ENCODE assay signal across 33 mouse cellular contexts in genomic region chr7:129274726-129275125, GRCm38 (mm10). TPM values are rescaled to one million over a fixed set of nuclear protein-coding genes. Genes with fewer than 3 reads are reported as not detected.
"Had no signal": no experiment of that assay in that cellular context is flagged by ENCODE, and none has a peak within 500 bp of the region (broad histone marks: within the 10 kb centered on the region; RNA-seq: fewer than 3 reads in every experiment).

No protein-coding gene starts in this region.

- H3K36me3 ChIP-seq: embryonic facial prominence, embryonic 10.5 days; embryonic facial prominence, embryonic 12.5 days; embryonic facial prominence, embryonic 13.5 days; embryonic facial prominence, embryonic 15.5 days; forebrain, embryonic 10.5 days; forebrain, embryonic 12.5 days; forebrain, embryonic 15.5 days had no signal

- H3K27me3 ChIP-seq: embryonic facial prominence, embryonic 12.5 days; embryonic facial prominence, embryonic 13.5 days; embryonic facial prominence, embryonic 15.5 days; forebrain, embryonic 12.5 days; forebrain, embryonic 13.5 days; forebrain, embryonic 15.5 days had no signal

- H3K4me3 ChIP-seq: embryonic facial prominence, embryonic 10.5 days; embryonic facial prominence, embryonic 12.5 days; embryonic facial prominence, embryonic 13.5 days; embryonic facial prominence, embryonic 15.5 days; erythroblast, embryonic 14.5 days; forebrain, embryonic 10.5 days; forebrain, embryonic 12.5 days; forebrain, embryonic 13.5 days; forebrain, embryonic 15.5 days; gastrocnemius, adult 2 months; heart, adult 2 months had no signal

- H3K9me3 ChIP-seq: embryonic facial prominence, embryonic 10.5 days; embryonic facial prominence, embryonic 12.5 days; embryonic facial prominence, embryonic 13.5 days; embryonic facial prominence, embryonic 15.5 days; forebrain, embryonic 10.5 days; forebrain, embryonic 12.5 days; forebrain, embryonic 13.5 days; forebrain, embryonic 15.5 days had no signal

- H3K9ac ChIP-seq: embryonic facial prominence, embryonic 12.5 days; embryonic facial prominence, embryonic 13.5 days; embryonic facial prominence, embryonic 15.5 days; forebrain, embryonic 12.5 days; forebrain, embryonic 13.5 days; forebrain, embryonic 15.5 days; forebrain, postnatal 0 days had no signal

- H3K27ac ChIP-seq: embryonic facial prominence, embryonic 10.5 days; embryonic facial prominence, embryonic 12.5 days; embryonic facial prominence, embryonic 13.5 days; embryonic facial prominence, embryonic 15.5 days; forebrain, embryonic 10.5 days; forebrain, embryonic 12.5 days; forebrain, embryonic 13.5 days; forebrain, embryonic 15.5 days; gastrocnemius, adult 2 months; heart, adult 2 months had no signal

- H3K4me2 ChIP-seq: embryonic facial prominence, embryonic 12.5 days; embryonic facial prominence, embryonic 13.5 days; embryonic facial prominence, embryonic 15.5 days; forebrain, embryonic 12.5 days; forebrain, embryonic 13.5 days; forebrain, embryonic 15.5 days had no signal

- ATAC-seq: forebrain, embryonic 13.5 days; forebrain, embryonic 14.5 days; forebrain, embryonic 15.5 days; forebrain, embryonic 16.5 days; forebrain, postnatal 0 days had no signal

- DNase-seq: cerebellum, adult 18-20 months; cerebellum, adult 2 months; cerebellum, adult 8-10 months; cerebellum, adult 9-10 months; cerebellum, adult 9-11 months; cerebellum, postnatal 10 days; cerebellum, postnatal 14 days; cerebellum, postnatal 25 days; cerebellum, postnatal 36 days; embryo, embryonic 11 days; forebrain, postnatal 0 days; gastrocnemius, adult 2 months; gastrocnemius, postnatal 10 days; gastrocnemius, postnatal 14 days; gastrocnemius, postnatal 25 days; gastrocnemius, postnatal 36 days; heart, adult 2 months had no signal

- H3K4me1 ChIP-seq: embryonic facial prominence, embryonic 10.5 days; embryonic facial prominence, embryonic 12.5 days; embryonic facial prominence, embryonic 13.5 days; embryonic facial prominence, embryonic 15.5 days; forebrain, embryonic 12.5 days; forebrain, embryonic 13.5 days; forebrain, embryonic 15.5 days had no signal

RNA-seq across cellular contexts. Expression of gene Plpp4, which starts 17.9 kb away (rescaled TPM):
- total RNA-seq: common myeloid progenitor, adult 5-6 weeks; gastrocnemius, adult 18-20 months; gastrocnemius, adult 2 months; gastrocnemius, adult 8-10 months; gastrocnemius, postnatal 25 days; gastrocnemius, postnatal 36 days; granulocyte monocyte progenitor cell, adult 5-6 weeks; heart, adult 2 months had no signal
- polyA plus RNA-seq: erythroblast, embryonic 14.5 days; gonadal fat pad, adult 2 months; heart, adult 2 months had no signal
